Mouse (Mus musculus) thymus, adult 2 months (tissue): ENCODE measurements around the gene Acadvl. TPM values are rescaled to one million over a fixed set of nuclear protein-coding genes. Genes with fewer than 3 reads are reported as not detected.

Experiments
- DNase-seq: peaks from one replicate; pipeline ENCODE4 v3.0.0; 2021
- H3K27ac ChIP-seq: fragments of 200-500 bp; 2 replicates; pipeline ENCODE4 v1.5.1; 2012; ENCODE audit warnings: low read length, control low read depth; ENCODE audit not compliant: control insufficient read depth, insufficient read depth
- H3K27me3 ChIP-seq: fragments of 200-500 bp; 2 replicates; pipeline ENCODE4 v1.6.1; 2012; ENCODE audit warnings: mild to moderate bottlenecking, low read length, moderate library complexity, mixed read lengths; ENCODE audit not compliant: control insufficient read depth, insufficient read depth
- H3K36me3 ChIP-seq: fragments of 200-500 bp; 2 replicates; pipeline ENCODE4 v1.6.1; 2012; ENCODE audit warnings: mild to moderate bottlenecking, low read length, moderate library complexity; ENCODE audit not compliant: control insufficient read depth, insufficient read depth
- H3K4me1 ChIP-seq: fragments of 200-500 bp; replicated peaks from 2 replicates; pipeline ENCODE4 v1.6.1; 2012; ENCODE audit warnings: low read length; ENCODE audit not compliant: control insufficient read depth, insufficient read depth
- H3K4me3 ChIP-seq: fragments of 200-500 bp; 2 replicates; pipeline ENCODE4 v1.5.1; 2012; ENCODE audit warnings: mild to moderate bottlenecking, low read length, control low read depth, moderate library complexity; ENCODE audit not compliant: control insufficient read depth, insufficient read depth
- CTCF ChIP-seq: fragments of 200-500 bp; IDR thresholded peaks from 2 replicates; pipeline ENCODE4 v1.5.1; 2012; ENCODE audit warnings: mild to moderate bottlenecking, control low read depth, low read length, moderate library complexity, borderline replicate concordance; ENCODE audit not compliant: control insufficient read depth, poor library complexity, insufficient read depth; ENCODE audit errors: extremely low read depth
- POLR2A ChIP-seq: fragments of 200-500 bp; IDR thresholded peaks from 2 replicates; pipeline ENCODE4 v1.6.1; 2012; ENCODE audit warnings: mild to moderate bottlenecking, low read length, control low read depth, moderate library complexity; ENCODE audit not compliant: control insufficient read depth, poor library complexity, insufficient read depth; ENCODE audit errors: extremely low read depth
- WGBS: fragments of 180-500 bp; shearing (Covaris S2); methylation state at CpG from one replicate; pipeline ENCODE4 v1.1.7; 2018; 5-methylcytosine and 5-hydroxymethylcytosine counted together
- polyA plus RNA-seq: library from polyadenylated mRNA; depleted of rRNA; stranded (reverse); fragments of >200 nt; gene quantifications from 2 replicates; pipeline ENCODE4 v1.2.3, GENCODE M21; 2012

Gene Acadvl
- polyA plus RNA-seq, 1 experiment = 110 TPM

DNA sequence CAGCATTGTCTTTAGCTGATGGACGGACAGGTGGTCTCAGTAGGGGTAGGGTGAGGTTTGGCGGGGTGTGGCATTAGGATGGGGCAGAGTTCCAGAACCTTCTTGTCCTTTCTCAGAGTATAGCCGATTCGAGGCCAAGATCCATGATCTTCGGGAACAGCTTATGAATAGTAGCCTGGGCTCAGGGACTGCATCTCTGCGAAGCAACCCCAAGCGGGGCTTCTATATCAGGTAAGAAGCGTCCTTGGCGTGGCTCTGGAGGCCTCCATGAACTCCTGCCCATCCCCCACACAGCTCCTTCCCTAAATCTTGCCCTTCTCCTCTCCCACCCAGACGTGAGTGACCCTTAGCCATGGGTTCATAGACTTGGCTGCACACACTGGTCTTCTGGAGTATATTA, 24.4 kb upstream of the Acadvl start:
- no peak for DNase-seq
- H3K4me1 ChIP-seq = no peaks in the 10 kb centered on the region
- H3K27ac ChIP-seq = no peak overlapping the region
- 96% methylated on average over 10 of the region's 10 CpGs for WGBS
- H3K36me3 ChIP-seq = peaks cover 16% of the 10 kb centered on the region
- no peaks in the 10 kb centered on the region for H3K27me3 ChIP-seq
- H3K4me3 ChIP-seq = no peak overlapping the region
- TF ChIP-seq POLR2A = no peak
- no peak for TF ChIP-seq CTCF

DNA sequence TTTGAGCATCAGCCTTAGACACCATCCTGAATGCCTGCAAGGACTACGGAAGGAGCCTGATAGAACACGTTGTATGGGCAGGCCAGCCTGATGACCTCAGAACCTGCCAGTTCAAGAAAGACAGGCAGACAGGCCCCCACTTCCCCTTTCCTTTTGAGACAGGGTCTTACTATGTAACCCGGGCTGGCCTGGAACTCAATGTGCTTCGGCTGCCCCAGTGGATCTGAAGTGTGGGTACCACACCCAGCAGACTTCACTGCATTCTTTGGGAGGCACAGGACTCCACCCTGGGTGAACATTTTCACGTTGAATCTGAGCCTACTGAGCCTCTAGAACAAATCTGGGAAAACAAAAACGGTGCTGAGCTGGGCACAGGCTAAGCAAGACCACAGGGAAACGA, 23.0 kb upstream of the Acadvl start:
- WGBS = 75% methylated on average over 7 of the region's 7 CpGs
- DNase-seq = no peak
- Histone ChIP-seq H3K4me3 (no peak overlapping the region), H3K27ac (no peak overlapping the region), H3K36me3 (peaks cover 12% of the 10 kb centered on the region), H3K4me1 (no peaks in the 10 kb centered on the region), H3K27me3 (no peaks in the 10 kb centered on the region)
- TF ChIP-seq CTCF = no peak
- TF ChIP-seq POLR2A = no peak

DNA sequence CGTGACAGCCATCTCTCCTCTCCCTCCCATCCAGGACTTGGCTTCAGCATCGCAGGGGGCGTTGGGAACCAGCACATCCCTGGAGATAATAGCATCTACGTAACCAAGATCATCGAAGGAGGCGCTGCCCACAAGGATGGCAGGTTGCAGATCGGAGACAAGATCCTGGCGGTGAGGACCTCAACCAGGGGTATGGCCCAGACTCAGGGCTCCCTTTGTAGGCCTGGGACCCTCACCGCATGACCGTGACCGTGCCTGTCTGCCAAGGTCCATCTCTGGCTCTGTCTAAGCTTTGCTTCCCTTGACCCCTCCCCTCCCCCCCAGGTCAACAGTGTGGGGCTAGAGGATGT, 16.1 kb upstream of the Acadvl start:
- 98% methylated on average over 11 of the region's 11 CpGs for WGBS
- peaks cover 24% of the 10 kb centered on the region for H3K36me3 ChIP-seq
- no peak for DNase-seq
- H3K27me3 ChIP-seq = no peaks in the 10 kb centered on the region
- TF ChIP-seq POLR2A = no peak
- TF ChIP-seq CTCF = no peak
- H3K27ac ChIP-seq = no peak overlapping the region
- peaks cover 36% of the 10 kb centered on the region for H3K4me1 ChIP-seq
- no peak overlapping the region for H3K4me3 ChIP-seq

DNA sequence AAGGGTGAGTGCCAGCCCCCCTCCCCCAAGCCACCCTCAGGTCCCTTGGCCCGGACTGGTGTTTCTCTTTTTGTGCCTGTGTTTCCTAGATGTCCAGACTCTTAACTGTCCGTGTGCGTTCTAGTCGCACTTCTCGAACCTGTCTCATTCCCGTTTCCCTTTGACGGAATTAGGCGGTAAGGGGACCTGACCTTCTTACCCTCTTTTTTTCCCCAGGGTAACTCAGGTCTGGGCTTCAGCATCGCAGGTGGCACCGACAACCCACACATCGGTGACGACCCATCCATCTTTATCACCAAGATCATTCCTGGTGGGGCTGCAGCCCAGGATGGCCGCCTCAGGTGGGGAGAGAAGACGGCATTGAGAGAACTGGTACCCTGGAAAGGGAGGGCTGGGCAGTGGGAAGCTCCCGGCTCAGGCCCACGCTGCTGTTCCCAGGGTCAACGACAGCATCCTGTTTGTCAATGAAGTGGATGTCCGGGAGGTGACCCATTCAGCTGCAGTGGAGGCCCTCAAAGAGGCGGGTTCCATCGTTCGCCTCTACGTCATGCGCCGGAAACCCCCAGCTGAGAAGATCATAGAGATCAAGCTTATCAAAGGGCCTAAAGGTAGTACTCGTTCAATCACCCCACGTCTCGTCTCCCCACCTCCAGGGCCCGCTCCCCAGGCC, 15.6 kb upstream of the Acadvl start:
- H3K4me1 ChIP-seq = peaks cover 36% of the 10 kb centered on the region
- H3K36me3 ChIP-seq = peaks cover 24% of the 10 kb centered on the region
- H3K4me3 ChIP-seq = no peak overlapping the region
- H3K27ac ChIP-seq = no peak overlapping the region
- WGBS = 97% methylated on average over 28 of the region's 28 CpGs
- no peaks in the 10 kb centered on the region for H3K27me3 ChIP-seq
- TF ChIP-seq CTCF = no peak
- TF ChIP-seq POLR2A = no peak
- no peak for DNase-seq

DNA sequence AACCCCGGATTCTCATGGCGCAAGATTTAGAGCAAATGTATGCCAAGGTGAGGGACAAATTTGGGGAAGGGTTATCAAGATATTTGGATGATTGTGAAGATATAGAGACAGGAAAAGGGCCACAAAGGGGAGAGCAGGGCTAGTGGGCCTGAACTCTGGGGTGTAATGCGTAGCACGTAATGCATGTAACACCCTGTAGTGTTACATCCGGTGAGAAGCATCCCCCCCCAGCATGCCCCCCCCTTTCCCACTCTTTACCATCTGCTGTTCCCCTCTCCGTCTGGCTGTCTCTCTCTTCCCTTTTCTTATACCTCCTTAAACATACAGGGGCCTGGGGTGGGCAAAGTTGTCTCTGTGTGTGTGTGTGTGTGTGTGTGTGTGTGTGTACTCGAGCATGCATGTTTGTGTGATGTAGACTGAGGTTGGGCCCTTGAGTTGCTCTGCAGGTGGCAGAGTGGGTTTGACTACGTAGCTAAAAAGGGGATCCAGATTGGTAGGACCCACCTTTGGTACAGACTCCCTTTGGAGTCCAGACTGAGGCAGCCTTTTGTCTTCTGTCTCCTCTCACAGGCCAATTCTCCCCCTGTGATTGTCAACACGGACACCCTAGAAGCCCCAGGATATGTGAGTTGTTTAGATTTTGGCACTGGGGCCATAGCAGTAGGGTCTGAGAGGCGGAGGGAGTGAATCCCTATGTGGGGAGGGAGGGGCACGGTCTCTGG, 14.8 kb upstream of the Acadvl start:
- peaks cover 36% of the 10 kb centered on the region for H3K4me1 ChIP-seq
- H3K27ac ChIP-seq = peak overlapping the region; percentile 10; the same call in 1 of the 2 replicates

DNA sequence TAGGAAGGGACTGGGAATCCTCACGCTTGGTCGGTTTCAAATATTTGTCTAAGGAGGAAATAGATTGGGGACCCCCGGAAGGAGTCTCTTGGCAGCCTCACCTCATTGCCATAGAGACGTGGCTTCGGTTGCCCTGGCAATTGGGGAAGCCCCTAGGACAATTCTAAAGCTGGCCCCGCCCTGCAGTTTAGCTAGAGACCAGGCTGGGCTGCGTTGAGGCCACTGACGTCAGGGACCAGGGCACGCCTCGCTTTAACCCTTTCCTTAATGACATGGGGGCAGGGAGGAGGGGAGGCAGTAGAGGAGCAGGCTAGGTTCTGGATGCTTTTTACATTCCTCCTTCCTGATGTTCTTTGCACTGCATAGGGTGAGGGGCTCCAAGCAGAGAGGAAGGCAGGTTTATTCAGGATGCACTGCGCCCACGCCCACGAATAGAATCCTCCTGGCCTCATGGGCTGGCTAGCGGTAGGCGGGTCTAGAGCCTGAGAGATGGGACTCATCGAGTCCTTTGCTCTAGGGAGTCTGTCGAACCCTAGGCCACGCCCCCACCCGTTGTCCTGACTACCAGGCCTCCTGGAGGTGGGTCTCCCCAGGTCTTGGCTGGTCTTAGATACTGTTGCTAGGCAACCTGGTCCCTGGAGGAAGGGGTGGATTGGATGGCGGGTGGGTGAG, 14.1 kb upstream of the Acadvl start:
- peak overlapping the region; percentile 0; the same call in 1 of the 2 replicates for H3K4me3 ChIP-seq
- TF ChIP-seq POLR2A (no peak), CTCF (no peak)
- DNase-seq = peak; percentile 71
- WGBS = 21% methylated on average over 20 of the region's 20 CpGs
- peak overlapping the region; percentile 10; the same call in 1 of the 2 replicates for H3K27ac ChIP-seq
- peaks cover 24% of the 10 kb centered on the region for H3K36me3 ChIP-seq
- H3K27me3 ChIP-seq = no peaks in the 10 kb centered on the region
- H3K4me1 ChIP-seq = peaks cover 39% of the 10 kb centered on the region

More for the DNA sequence above, 14.8 kb upstream of the Acadvl start:
- no peaks in the 10 kb centered on the region for H3K27me3 ChIP-seq
- H3K4me3 ChIP-seq = 0 out of 2 replicates have a peak overlapping the region, but pooled peaks have one; percentile 0
- peaks cover 24% of the 10 kb centered on the region for H3K36me3 ChIP-seq
- DNase-seq = no peak
- no peak for TF ChIP-seq CTCF
- no peak for TF ChIP-seq POLR2A
- 56% methylated on average over 11 of the region's 11 CpGs for WGBS

DNA sequence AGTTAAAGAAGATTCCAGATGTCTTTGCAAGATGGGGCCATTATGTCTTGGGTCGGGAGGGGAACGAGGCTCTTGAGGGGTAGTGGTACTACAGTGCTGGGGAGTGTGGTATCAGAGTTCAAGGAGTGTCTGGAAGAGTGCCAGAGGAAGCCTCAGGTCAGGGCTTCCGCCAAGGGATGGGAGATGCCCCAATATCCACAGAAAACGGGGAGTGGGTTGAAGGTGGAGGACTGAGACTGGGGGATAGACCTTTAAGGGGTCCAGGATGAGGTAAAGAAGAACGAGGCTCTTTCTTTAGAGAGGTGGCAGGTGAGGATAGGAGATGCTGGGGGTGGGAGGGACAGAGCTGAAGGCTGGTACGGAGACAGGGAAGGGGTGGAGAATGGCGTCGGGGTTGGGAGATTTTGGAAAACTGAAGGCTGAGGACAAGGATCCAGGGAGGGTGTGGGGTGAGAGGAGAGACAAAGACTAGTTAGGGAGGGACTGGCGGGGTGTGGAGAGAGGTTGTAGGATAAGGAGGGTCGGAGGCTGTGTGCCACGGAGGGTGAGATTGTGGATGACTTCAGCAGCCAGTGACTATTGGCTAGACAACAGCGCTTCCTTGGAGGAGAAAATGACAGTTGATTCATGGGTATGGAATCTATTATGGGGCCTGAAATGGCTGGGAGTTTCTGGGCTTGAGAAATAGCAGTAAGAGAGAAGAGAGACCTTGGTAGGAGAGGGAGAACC, 13.4 kb upstream of the Acadvl start:
- Histone ChIP-seq H3K4me1 (peaks cover 42% of the 10 kb centered on the region), H3K36me3 (peaks cover 24% of the 10 kb centered on the region), H3K27me3 (no peaks in the 10 kb centered on the region), H3K4me3 (no peak overlapping the region), H3K27ac (no peak overlapping the region)
- TF ChIP-seq CTCF = no peak
- TF ChIP-seq POLR2A = no peak
- DNase-seq = no peak
- whole genome bisulfite sequencing = 65% methylated on average over 12 of the region's 12 CpGs
